Mouse (Mus musculus) hematopoietic stem cell, adult 5-6 weeks (primary cell): ENCODE data around the gene Kcnj2. TPM values are rescaled to one million over a fixed set of nuclear protein-coding genes. Genes with fewer than 3 reads are reported as not detected.

Experiments used
- ATAC-seq, 2 experiments: fragments of 125-278 bp in 1 of 2; replicated peaks in 1 of 2; 2 replicates each; pipeline ENCODE4 v1.8.0; 2016 to 2017; ENCODE audit warnings: inconsistent platforms in 2 of 2, mild to moderate bottlenecking in 2 of 2, moderate number of reproducible peaks in 2 of 2, low read depth in 1 of 2, moderate TSS enrichment in 1 of 2; ENCODE audit not compliant: low FRiP score in 2 of 2, poor library complexity in 2 of 2, severe bottlenecking in 2 of 2, insufficient read depth in 1 of 2, low TSS enrichment in 1 of 2
- total RNA-seq: library from RNA; stranded (forward); fragments of 172-1452, 232-1000 nt; gene quantifications from 2 replicates; pipeline ENCODE4 v1.2.3, GENCODE M21; 2017

The Kcnj2 gene
- total RNA-seq, result 1.6 and 1.9 TPM in 2 replicates

GRCm38 (mm10) chr11:111065635-111066298 lies at the start of gene Kcnj2:
Gene Kcnj2, plus strand, starts transcription at chr11:111066164.
- ATAC-seq, result peak; percentile 96 to 97

DNA sequence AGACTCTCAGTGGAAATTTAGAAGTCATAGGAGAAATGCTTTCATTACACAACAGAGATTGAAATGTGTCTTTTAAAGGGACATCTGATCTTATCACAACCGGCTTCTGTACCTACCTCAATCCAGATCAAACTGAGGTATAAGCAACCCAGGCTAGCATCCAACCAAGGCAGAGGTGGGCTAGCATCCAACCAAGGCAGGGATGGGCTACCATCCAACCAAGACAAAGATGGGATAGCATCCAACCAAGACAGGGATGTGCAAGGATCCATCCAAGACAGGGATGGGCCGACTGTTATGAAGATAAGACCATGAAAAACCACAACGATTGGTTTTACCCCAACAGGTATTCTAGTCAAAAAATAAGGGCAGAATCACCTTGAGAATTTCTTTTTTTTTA lies 49.8 kb upstream of the Kcnj2 start:
- ATAC-seq, result no peak

DNA sequence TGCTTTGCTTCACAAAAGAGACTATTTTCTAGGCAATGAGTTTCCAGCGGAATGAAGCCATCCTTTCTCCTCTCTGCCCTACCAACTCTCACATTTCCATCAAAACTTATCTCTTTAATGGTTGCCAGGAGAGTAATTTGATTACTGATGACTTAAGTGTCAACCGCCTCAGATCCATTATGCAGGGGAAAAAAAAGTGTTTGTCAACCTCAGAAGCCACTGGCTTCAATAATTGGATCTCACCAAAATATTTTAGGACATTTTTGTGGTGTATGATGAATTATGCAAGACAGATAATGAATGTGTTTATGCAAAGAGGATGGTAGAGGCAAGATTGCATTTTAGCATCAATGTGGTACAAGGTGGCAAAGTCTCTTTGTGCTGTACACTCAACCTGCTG lies 45.8 kb upstream of the Kcnj2 start:
- no peak for ATAC-seq

- ATAC-seq, result no peak
Measured at GRCm38 (mm10) chr11:111022681-111023281, 43.2 kb upstream of the Kcnj2 start.

- ATAC-seq, result no peak; a peak in 1 of 4 replicates
Measured at GRCm38 (mm10) chr11:111042175-111042574, 23.8 kb upstream of the Kcnj2 start.

- no peak for ATAC-seq
Measured at GRCm38 (mm10) chr11:111043298-111043697, 22.7 kb upstream of the Kcnj2 start.

DNA sequence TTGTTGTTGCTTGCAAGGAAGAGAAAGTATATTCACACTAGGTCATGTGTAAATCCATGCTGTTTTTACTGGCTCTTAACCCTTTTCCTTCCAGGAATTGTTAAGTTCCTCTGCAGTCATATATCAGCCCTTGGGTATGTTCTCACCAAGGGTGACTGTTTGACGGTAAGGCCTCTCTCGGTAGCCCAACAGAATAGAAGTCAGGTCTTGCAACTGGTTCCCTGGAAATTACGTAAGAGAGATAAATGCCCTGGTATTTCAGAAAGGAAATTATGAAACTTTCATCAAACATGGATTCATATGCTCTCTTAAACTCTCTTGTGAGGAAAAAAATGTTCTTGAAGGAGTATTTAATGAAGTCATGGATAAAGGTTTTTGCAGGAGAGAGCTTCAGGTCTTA lies 11.7 kb upstream of the Kcnj2 start:
- ATAC-seq, result no peak; a peak in 1 of 4 replicates

DNA sequence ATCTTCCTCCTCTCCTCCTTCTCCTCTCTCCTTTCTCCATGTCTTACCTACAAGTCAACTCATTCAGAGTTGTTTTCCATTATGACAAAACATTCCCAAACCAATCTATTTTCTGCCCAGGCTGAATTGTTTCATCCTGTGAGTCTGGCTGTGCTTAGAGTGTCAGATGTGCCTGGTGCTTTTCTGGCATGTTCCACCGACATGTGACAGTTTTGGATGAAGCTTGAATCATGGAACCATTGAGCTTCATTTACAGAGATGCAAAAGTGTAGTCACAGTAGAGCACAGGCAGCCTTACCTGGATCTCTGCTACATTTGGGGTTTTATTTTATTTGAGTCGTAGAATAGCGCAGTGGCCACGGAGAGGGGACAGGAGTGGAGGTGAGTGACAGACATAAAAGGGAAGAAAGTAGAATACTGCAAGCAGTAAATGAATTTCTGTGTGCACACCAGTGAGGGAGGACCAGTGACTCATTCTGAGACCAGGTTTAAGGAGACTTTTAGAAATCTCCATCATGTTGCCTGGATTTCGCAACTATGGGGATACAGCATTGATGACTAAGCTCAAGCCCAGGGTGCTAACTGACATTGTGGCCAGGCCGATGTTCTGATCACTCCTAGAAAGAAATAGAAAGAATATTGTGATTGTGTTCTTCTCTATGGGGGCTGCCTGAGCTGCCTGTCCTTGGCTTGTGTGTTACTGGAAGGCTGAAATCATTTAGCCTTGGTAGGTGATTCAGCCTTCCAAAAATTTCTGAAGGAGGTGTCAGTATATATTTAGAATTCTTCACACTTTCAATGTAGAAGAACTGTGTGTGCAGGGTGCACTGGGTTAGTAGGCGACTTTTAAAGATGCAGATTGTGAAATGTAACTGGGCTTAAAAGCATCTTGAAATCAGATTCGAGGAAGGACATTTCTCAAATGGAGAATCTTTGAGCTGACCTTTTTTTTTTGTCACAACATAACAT lies 10.8 kb upstream of the Kcnj2 start:
- ATAC-seq, result 0 out of 4 replicates have a peak, but pooled peaks have one; percentile 21 to 32

- no peak for ATAC-seq
Measured at GRCm38 (mm10) chr11:111056030-111056429, 9.9 kb upstream of the Kcnj2 start.

GRCm38 (mm10) chr11:111057435-111057834 lies 8.5 kb upstream of the Kcnj2 start:
- ATAC-seq, result no peak

DNA sequence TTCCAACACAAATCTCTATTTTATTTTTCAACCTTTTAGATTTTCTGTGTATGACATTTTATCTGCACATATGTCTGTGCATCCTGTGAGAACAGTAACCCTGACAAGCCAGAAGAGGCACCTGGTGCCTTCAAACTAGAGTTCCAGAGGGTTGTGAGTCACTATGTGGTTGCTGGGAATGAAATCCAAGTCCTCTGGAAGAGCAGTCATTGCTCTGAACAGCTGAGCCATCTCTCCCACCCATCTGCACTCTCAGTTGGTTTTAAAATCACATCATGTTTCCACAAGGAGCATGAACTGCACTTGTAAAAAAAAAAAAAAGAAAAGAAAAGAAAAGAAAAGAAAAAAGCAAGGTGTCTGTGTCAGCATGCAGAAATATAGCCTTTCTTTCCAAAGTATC lies 6.5 kb upstream of the Kcnj2 start:
- ATAC-seq, result no peak

GRCm38 (mm10) chr11:111060216-111060615 lies 5.7 kb upstream of the Kcnj2 start:
- no peak for ATAC-seq

GRCm38 (mm10) chr11:111064751-111065527 lies 1.0 kb upstream of the Kcnj2 start:
- peak; percentile 31 to 35; a peak in 2 of 4 replicates for ATAC-seq

DNA sequence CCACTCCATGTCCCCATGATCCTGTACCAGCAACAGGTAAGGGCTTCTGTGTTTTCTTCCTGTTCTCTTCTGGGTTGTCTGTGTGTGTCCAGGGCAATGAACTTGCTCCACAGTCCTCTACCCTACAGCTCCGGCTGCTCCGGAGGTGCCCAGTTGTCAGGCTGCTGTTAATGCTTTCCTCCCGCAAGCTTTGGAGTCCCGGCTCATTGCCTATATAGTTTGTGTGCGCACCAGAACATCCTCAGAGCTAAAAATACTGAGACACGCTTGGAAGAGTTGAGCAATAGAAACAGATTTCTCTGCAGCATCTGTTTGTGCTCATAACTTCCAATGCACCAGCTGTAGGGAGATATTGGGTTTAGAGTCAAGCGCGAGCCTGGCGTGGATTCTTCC lies 331 bp downstream of the Kcnj2 start:
- peak; percentile 8 to 23; a peak in 2 of 4 replicates for ATAC-seq

DNA sequence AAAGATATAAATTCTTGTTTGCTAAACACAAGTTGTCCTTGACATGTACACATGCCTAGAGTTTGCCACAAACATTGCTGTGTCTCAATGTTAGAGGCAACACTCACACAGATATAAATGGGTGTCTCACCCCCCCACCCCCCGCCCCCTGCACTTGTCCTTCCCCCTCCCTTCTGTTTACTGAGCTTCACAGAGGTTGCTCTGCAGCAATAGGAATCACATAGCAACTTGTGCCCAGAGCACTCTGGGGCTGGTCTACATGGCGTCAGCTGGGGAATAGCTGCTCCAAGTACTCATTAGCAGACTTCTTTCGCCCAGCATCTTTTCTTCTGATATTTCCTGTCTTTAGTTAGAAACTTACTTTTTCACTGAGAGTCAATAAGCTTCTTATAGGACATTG lies 1.8 kb downstream of the Kcnj2 start:
- no peak for ATAC-seq

GRCm38 (mm10) chr11:111070460-111070859 lies 4.5 kb downstream of the Kcnj2 start:
- ATAC-seq, result no peak

- no peak for ATAC-seq
Measured at GRCm38 (mm10) chr11:111074131-111074530, 8.2 kb downstream of the Kcnj2 start.
